Mouse (Mus musculus) forebrain, postnatal 0 days (tissue): ENCODE data around the gene Stk33. TPM values are rescaled to one million over a fixed set of nuclear protein-coding genes. Genes with fewer than 3 reads are reported as not detected.
"Not testable (repeated sequence)": the region's sequence is repeated elsewhere in the genome, so short reads cannot be mapped to it uniquely, and the experiment has no call there.

ENCODE experiments used
- ATAC-seq: fragments of 200-750 bp; cut with Nextera tagmentation; 2 replicates; pipeline ENCODE4 v1.8.0; 2017; ENCODE audit warnings: mild to moderate bottlenecking, moderate library complexity
- DNase-seq: peaks from one replicate; pipeline ENCODE4 v3.0.0-alpha.2; 2015
- H3K27ac ChIP-seq: fragments of 300-500 bp; sonication (generic); 2 replicates; pipeline ENCODE4 v1.5.1; 2014; ENCODE audit warnings: low read depth, mild to moderate bottlenecking, antibody characterized with exemption, low read length, moderate library complexity, mixed read lengths
- H3K27me3 ChIP-seq: fragments of 300-500 bp; sonication (generic); 2 replicates; pipeline ENCODE4 v1.6.1; 2014; ENCODE audit warnings: mild to moderate bottlenecking, low read length, mixed read lengths; ENCODE audit not compliant: insufficient read depth
- H3K36me3 ChIP-seq: fragments of 300-500 bp; sonication (generic); 2 replicates; pipeline ENCODE4 v1.6.1; 2014; ENCODE audit warnings: mild to moderate bottlenecking, moderate library complexity; ENCODE audit not compliant: insufficient read depth
- H3K4me1 ChIP-seq: fragments of 300-500 bp; sonication (generic); 2 replicates; pipeline ENCODE4 v1.6.1; 2014; ENCODE audit warnings: antibody characterized with exemption; ENCODE audit not compliant: insufficient read depth
- H3K4me2 ChIP-seq: fragments of 300-500 bp; sonication (generic); 2 replicates; pipeline ENCODE4 v1.6.1; 2014; ENCODE audit warnings: low read depth, mild to moderate bottlenecking, moderate library complexity
- H3K4me3 ChIP-seq: fragments of 300-500 bp; sonication (generic); 2 replicates; pipeline ENCODE4 v1.5.1; 2014; ENCODE audit warnings: low read depth, low read length, mixed read lengths
- H3K9ac ChIP-seq: fragments of 300-500 bp; sonication (generic); 2 replicates; pipeline ENCODE4 v1.6.1; 2014; ENCODE audit warnings: mild to moderate bottlenecking
- H3K9me3 ChIP-seq: fragments of 300-500 bp; sonication (generic); 2 replicates; pipeline ENCODE4 v1.6.1; 2016; ENCODE audit warnings: low read length
- CTCF ChIP-seq: sonication (generic); IDR thresholded peaks from 2 replicates; pipeline ENCODE4 v1.5.1; 2016; ENCODE audit warnings: antibody characterized with exemption, control low read depth, low read depth
- WGBS: fragments of 180-500 bp; shearing (Covaris S2); extraction: QIAGEN DNeasy Blood & Tissue Kit; methylation state at CpG from one replicate; pipeline ENCODE4 v1.1.7; 2014; 5-methylcytosine and 5-hydroxymethylcytosine counted together
- polyA plus RNA-seq: library from polyadenylated mRNA; unstranded; fragments of >200 nt; fragmentation: Nextera tagmentation; extraction: Ambion mirVana; gene quantifications from 2 replicates; pipeline ENCODE4 v1.2.1, GENCODE M21; 2015
- total RNA-seq: library from RNA; depleted of rRNA; stranded (reverse); fragments of >200 nt; gene quantifications from 2 replicates; pipeline ENCODE4 v1.2.3, GENCODE M21; 2014

The Stk33 gene
- total and polyA plus RNA-seq, 2 experiments from 2014 or later, result 5.3 to 9.7 TPM

DNA sequence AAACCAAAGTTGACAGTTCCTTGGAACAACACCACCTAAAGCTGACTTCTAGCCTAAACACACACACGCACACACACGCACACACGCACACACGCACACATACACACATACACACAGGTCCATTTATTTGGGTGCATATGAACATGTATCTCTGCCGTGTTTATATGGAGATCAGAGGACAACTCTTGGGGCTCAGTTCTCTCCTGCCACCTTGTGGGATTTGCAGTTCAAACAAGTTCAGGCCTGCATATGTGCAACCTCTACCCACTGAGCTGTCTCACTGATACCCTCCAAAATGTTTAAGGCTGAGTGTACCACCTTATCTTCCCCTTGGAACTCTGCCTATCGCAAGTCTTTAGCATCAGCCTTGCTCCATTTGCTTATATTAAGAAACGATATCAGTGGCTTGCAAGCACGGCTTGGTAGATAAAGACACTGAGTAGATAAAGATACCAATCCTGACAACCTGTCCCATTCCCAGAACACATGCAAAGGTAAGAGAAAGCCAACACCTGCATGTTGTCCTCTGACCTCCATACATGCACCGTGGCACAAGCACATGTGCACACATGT, 1.9 kb upstream of the Stk33 start:
- WGBS, result 84% methylated on average over 9 of the region's 9 CpGs
- Histone ChIP-seq H3K9ac (no peak overlapping the region), H3K4me3 (no peak overlapping the region), H3K27me3 (peaks cover 4% of the 10 kb centered on the region; the same call in 1 of the 2 replicates), H3K4me2 (no peak overlapping the region), H3K36me3 (no peaks in the 10 kb centered on the region), H3K27ac (no peak overlapping the region), H3K9me3 (no peaks in the 10 kb centered on the region), H3K4me1 (peaks cover 6% of the 10 kb centered on the region; the same call in 1 of the 2 replicates)
- TF ChIP-seq CTCF, result peak; percentile 47; the same call in 1 of the 2 replicates
- DNase-seq (peak; percentile 10), ATAC-seq (no peak)

DNA sequence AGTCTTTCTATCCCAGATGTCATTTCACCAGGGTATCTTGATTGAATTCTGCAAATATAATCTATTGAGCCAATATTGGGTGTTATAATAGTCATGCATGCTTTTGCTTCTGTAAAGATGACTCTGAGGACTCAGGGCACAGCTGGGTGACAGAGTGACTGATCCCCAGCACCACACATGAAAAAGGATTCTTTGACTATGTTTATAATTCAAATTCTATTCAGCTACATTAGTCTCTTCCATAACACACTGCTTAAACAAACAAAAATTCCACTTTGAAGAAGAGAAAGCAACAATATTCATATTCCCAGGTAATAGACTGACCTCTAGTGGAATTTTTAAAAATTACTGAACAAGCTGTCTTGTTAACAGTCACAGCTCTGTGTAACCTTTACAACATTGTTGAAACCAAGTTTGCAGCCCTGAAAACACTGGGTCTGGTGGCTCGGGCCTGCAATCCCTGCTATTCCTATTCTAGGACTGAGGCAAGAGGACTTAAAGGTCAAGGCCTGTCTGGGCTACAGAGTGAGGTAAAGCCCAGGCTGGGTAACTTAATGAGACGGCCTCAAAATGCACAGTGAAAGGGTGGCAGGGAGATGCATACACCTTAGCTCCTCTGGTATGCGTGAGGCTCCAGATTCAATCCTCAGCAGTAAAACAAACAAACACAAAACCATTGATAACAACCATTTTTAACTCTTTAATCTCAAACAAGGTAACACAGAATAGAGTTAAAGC, 14.3 kb downstream of the Stk33 start:
- Histone ChIP-seq H3K36me3 (no peaks in the 10 kb centered on the region), H3K4me2 (no peak overlapping the region), H3K27ac (no peak overlapping the region), H3K4me1 (no peaks in the 10 kb centered on the region), H3K9ac (no peak overlapping the region), H3K9me3 (no peaks in the 10 kb centered on the region), H3K27me3 (peaks cover 3% of the 10 kb centered on the region), H3K4me3 (no peak overlapping the region)
- WGBS, result 56% methylated on average over 3 of the region's 3 CpGs
- peak; percentile 77 for ATAC-seq
- peak; percentile 62 for DNase-seq
- peak; percentile 71 for TF ChIP-seq CTCF

GRCm38 (mm10) chr7:109422803-109423202, 16.1 kb downstream of the Stk33 start:
- ATAC-seq (no peak), DNase-seq (no peak)
- Histone ChIP-seq H3K27ac (no peak overlapping the region), H3K9me3 (no peaks in the 10 kb centered on the region), H3K4me1 (no peaks in the 10 kb centered on the region), H3K4me2 (no peak overlapping the region), H3K4me3 (no peak overlapping the region), H3K9ac (no peak overlapping the region), H3K36me3 (no peaks in the 10 kb centered on the region), H3K27me3 (peaks cover 3% of the 10 kb centered on the region)
- WGBS, result 69% methylated on average over 8 of the region's 8 CpGs
- no peak for TF ChIP-seq CTCF

GRCm38 (mm10) chr7:109405491-109405890, 33.4 kb downstream of the Stk33 start:
- Histone ChIP-seq H3K9me3 (no peaks in the 10 kb centered on the region), H3K4me3 (no peak overlapping the region), H3K27me3 (no peaks in the 10 kb centered on the region), H3K4me2 (no peak overlapping the region), H3K4me1 (no peaks in the 10 kb centered on the region), H3K36me3 (no peaks in the 10 kb centered on the region), H3K9ac (no peak overlapping the region), H3K27ac (no peak overlapping the region)
- ATAC-seq (peak; percentile 32; the same call in 1 of the 2 replicates), DNase-seq (no peak)
- WGBS, result 21% methylated on average over 7 of the region's 7 CpGs
- TF ChIP-seq CTCF, result no peak

DNA sequence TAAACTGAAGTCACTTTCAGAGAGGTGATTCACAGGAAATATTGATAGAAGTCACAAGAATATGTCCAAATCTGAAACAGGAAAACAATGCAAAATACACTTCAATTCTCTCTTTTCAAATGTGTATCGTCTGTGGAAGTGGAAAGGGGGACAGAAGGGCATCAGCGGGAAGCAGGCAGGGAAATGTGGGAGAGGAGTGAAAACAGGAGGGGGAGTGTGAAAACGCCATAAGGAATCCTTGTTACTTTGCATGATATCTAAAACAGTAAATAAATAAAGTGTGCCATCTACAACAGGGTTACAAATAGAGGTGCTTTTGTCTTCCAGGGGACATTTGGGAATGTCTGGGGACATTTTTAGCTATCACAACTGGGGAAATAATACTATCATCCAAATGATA, 39.6 kb downstream of the Stk33 start:
- no peak for ATAC-seq
- H3K9me3 ChIP-seq, result no peaks in the 10 kb centered on the region
- no peaks in the 10 kb centered on the region for H3K4me1 ChIP-seq
- peak; percentile 14 for DNase-seq
- no peak for TF ChIP-seq CTCF
- H3K4me2 ChIP-seq, result no peak overlapping the region
- H3K27ac ChIP-seq, result no peak overlapping the region
- H3K9ac ChIP-seq, result no peak overlapping the region
- WGBS, result 43% methylated on average over 3 of the region's 3 CpGs
- no peaks in the 10 kb centered on the region for H3K27me3 ChIP-seq
- H3K4me3 ChIP-seq, result no peak overlapping the region
- H3K36me3 ChIP-seq, result no peaks in the 10 kb centered on the region

- no peaks in the 10 kb centered on the region for H3K36me3 ChIP-seq
- H3K27me3 ChIP-seq, result no peaks in the 10 kb centered on the region
- no peaks in the 10 kb centered on the region for H3K4me1 ChIP-seq
- H3K9ac ChIP-seq, result no peak overlapping the region
- TF ChIP-seq CTCF, result no peak
- H3K4me2 ChIP-seq, result no peak overlapping the region
- no peak overlapping the region for H3K27ac ChIP-seq
- H3K9me3 ChIP-seq, result 0 out of 2 replicates have a peak, but pooled peaks cover 7% of the 10 kb centered on the region
- DNase-seq (no peak), ATAC-seq (no peak)
- 77% methylated on average over 1 of the region's 1 CpGs for WGBS
- H3K4me3 ChIP-seq, result no peak overlapping the region
Observed at GRCm38 (mm10) chr7:109381131-109381530, 57.8 kb downstream of the Stk33 start.

GRCm38 (mm10) chr7:109373556-109373955, 65.3 kb downstream of the Stk33 start:
- not testable (repeated sequence) for H3K4me2 ChIP-seq, DNase-seq, H3K4me1 ChIP-seq, H3K36me3 ChIP-seq, ATAC-seq, H3K9me3 ChIP-seq, H3K27ac ChIP-seq, H3K27me3 ChIP-seq, H3K4me3 ChIP-seq, H3K9ac ChIP-seq
- 95% methylated on average over 6 of the region's 6 CpGs for WGBS
